8 mouse cellular contexts compared by ENCODE assay signal in genomic region chr10:62651961-62652360, GRCm38 (mm10). TPM values are rescaled to one million over a fixed set of nuclear protein-coding genes. Genes with fewer than 3 reads are reported as not detected.
DNase-seq lines count a peak whose midpoint lies in the region; ATAC-seq and TF ChIP-seq lines count a peak whose summit lies in the region.

No protein-coding gene starts in this region.

- H3K27ac ChIP-seq in gastrocnemius, adult 2 months: peak overlapping the region; percentile 98
- peak overlapping the region; percentile 88 for H3K27ac ChIP-seq in forebrain, embryonic 12.5 days
- H3K27ac ChIP-seq in liver, embryonic 11.5 days (ENCODE audit: low read depth, low read length): peak overlapping the region; percentile 88

- peaks cover 17% of the 10 kb centered on the region for H3K4me1 ChIP-seq in forebrain, embryonic 12.5 days
- H3K4me1 ChIP-seq in liver, embryonic 11.5 days (replicated peaks; ENCODE audit: control insufficient read depth, insufficient read depth, low read length): peaks cover 13% of the 10 kb centered on the region

- H3K4me3 ChIP-seq in gastrocnemius, adult 2 months: peak overlapping the region; percentile 99
- peak overlapping the region; percentile 84 for H3K4me3 ChIP-seq in C2C12 (ENCODE audit: insufficient read depth, poor library complexity, severe bottlenecking)
- H3K4me3 ChIP-seq in forebrain, embryonic 12.5 days (replicated peaks): peak overlapping the region; percentile 83
- peak overlapping the region; percentile 96 for H3K4me3 ChIP-seq in liver, embryonic 11.5 days (ENCODE audit: low read depth, low read length)

- H3K9ac ChIP-seq in forebrain, embryonic 12.5 days: peak overlapping the region; percentile 57
- peak overlapping the region; percentile 87 for H3K9ac ChIP-seq in liver, embryonic 11.5 days (ENCODE audit: low read depth, low read length)

- no peak for TF ChIP-seq CTCF in gastrocnemius, adult 2 months (IDR thresholded peaks at IDR 0.05)
- TF ChIP-seq CTCF in C2C12 (IDR thresholded peaks at IDR 0.05; ENCODE audit: control insufficient read depth, insufficient read depth, insufficient read length): no peak

- H3K36me3 ChIP-seq in C2C12 (ENCODE audit: control insufficient read depth, insufficient read depth): peaks cover 13% of the 10 kb centered on the region
- H3K36me3 ChIP-seq in forebrain, embryonic 12.5 days (replicated peaks): peaks cover 6% of the 10 kb centered on the region; the same call in 1 of the 2 replicates
- no peaks in the 10 kb centered on the region; the same call in 1 of the 2 replicates for H3K36me3 ChIP-seq in liver, embryonic 11.5 days (ENCODE audit: control insufficient read depth, insufficient read depth, low read length)

- peak overlapping the region; percentile 57 for H3ac ChIP-seq in C2C12 (ENCODE audit: control insufficient read depth, insufficient read length, low read depth)

- H3K79me3 ChIP-seq in C2C12 (ENCODE audit: low read depth): peaks cover 37% of the 10 kb centered on the region

- H3K79me2 ChIP-seq in C2C12 (ENCODE audit: control insufficient read depth, insufficient read depth): peaks cover 41% of the 10 kb centered on the region

- no peaks in the 10 kb centered on the region for H3K9me3 ChIP-seq in forebrain, embryonic 12.5 days
- H3K9me3 ChIP-seq in liver, embryonic 11.5 days (ENCODE audit: control insufficient read depth, low read length): no peaks in the 10 kb centered on the region

- intact Hi-C loops in gastrocnemius, adult 2 months (cut with DNase I): no loop called here

- no peaks in the 10 kb centered on the region for H3K27me3 ChIP-seq in C2C12 (ENCODE audit: control insufficient read depth, insufficient read depth, insufficient read length)
- no peaks in the 10 kb centered on the region for H3K27me3 ChIP-seq in forebrain, embryonic 12.5 days
- H3K27me3 ChIP-seq in liver, embryonic 11.5 days (replicated peaks; ENCODE audit: control insufficient read depth, insufficient read depth, low read length): no peaks in the 10 kb centered on the region

- H3K4me2 ChIP-seq in forebrain, embryonic 12.5 days: peak overlapping the region; percentile 58
- H3K4me2 ChIP-seq in liver, embryonic 11.5 days: peak overlapping the region; percentile 69

- WGBS in forebrain, embryonic 12.5 days: 20% methylated on average over 3 of the region's 3 CpGs
- WGBS in liver, embryonic 11.5 days: 20% methylated on average over 3 of the region's 3 CpGs

- no peak for ATAC-seq in forebrain, embryonic 12.5 days (ENCODE audit: low FRiP score)
- no peak for ATAC-seq in liver, embryonic 11.5 days (replicated peaks; ENCODE audit: low FRiP score)

- no peak for DNase-seq in gastrocnemius, adult 2 months
- DNase-seq in gastrocnemius, postnatal 25 days: no peak
- DNase-seq in liver, embryonic 11.5 days (ENCODE audit: low spot score): no peak
- no peak for DNase-seq in right cerebral cortex, postnatal 14 days
- no peak for DNase-seq in adrenal gland, postnatal 25 days
- no peak for DNase-seq in cerebellum, postnatal 25 days

TF ChIP-seq in C2C12, 6 proteins besides CTCF, POLR2A, EP300 and RAD21:
- TF ChIP-seq MYOD1 (IDR thresholded peaks at IDR 0.05; ENCODE audit: control insufficient read depth, insufficient read length, low read depth) (no peak), CEBPB (IDR thresholded peaks at IDR 0.05; ENCODE audit: low read depth) (no peak), MYOG (IDR thresholded peaks at IDR 0.05; ENCODE audit: control insufficient read depth, extremely low read depth, insufficient read length) (no peak), FOSL1 (IDR thresholded peaks at IDR 0.05; ENCODE audit: insufficient read depth, low read length, poor library complexity, severe bottlenecking) (no peak), MAX (IDR thresholded peaks at IDR 0.05) (no peak), USF1 (IDR thresholded peaks at IDR 0.05; ENCODE audit: low read depth) (no peak)

RNA-seq across cellular contexts. Expression of gene Ddx50, which starts 0.9 kb away (rescaled TPM):
- total RNA-seq in gastrocnemius, adult 2 months (2021): 10 to 100 TPM; 47.9 to 50.7 TPM
- 10 to 100 TPM; 39.1 to 42.2 TPM for total RNA-seq in gastrocnemius, postnatal 25 days (2021)
- 19.4 TPM for polyA plus RNA-seq in C2C12 (2012; fragmentation: generic; extraction: Trizol)
- 130 and 136 TPM in 2 replicates for polyA plus RNA-seq in forebrain, embryonic 12.5 days (2016; fragmentation: Nextera tagmentation; extraction: Ambion mirVana)
- 89.8 and 90.1 TPM in 2 replicates for polyA plus RNA-seq in liver, embryonic 11.5 days (2014; fragmentation: Nextera tagmentation; extraction: Ambion mirVana)
- 95.5 and 111 TPM in 2 replicates for total RNA-seq in adrenal gland, postnatal 25 days (2021)

RNA-seq across cellular contexts. Expression of gene Ddx21, which starts 49.9 kb away (rescaled TPM):
- 10 to 100 TPM; 31.3 to 34.7 TPM for total RNA-seq in gastrocnemius, adult 2 months (2021)
- total RNA-seq in gastrocnemius, postnatal 25 days (2021): 10 to 100 TPM; 24.8 to 28.4 TPM
- polyA plus RNA-seq in C2C12 (2012; fragmentation: generic; extraction: Trizol): 55.3 TPM
- 32.6 and 33.3 TPM in 2 replicates for polyA plus RNA-seq in forebrain, embryonic 12.5 days (2016; fragmentation: Nextera tagmentation; extraction: Ambion mirVana)
- polyA plus RNA-seq in liver, embryonic 11.5 days (2014; fragmentation: Nextera tagmentation; extraction: Ambion mirVana): 72.8 and 74.4 TPM in 2 replicates
- total RNA-seq in adrenal gland, postnatal 25 days (2021): 56.8 and 80.6 TPM in 2 replicates
